Mouse (Mus musculus) adipocyte (in vitro differentiated cells): ENCODE measurements at regions not wholly inside any gene's neighbourhood (a gene's known extent, or its start where the extent isn't known, plus 50 kb on each side); places are given as distances from the start of the nearest gene placed in this dataset.

Experiments used
- DNase-seq: peaks from one replicate; pipeline ENCODE4 v3.0.0-alpha.2; 2016; ENCODE audit warnings: low spot score

DNA sequence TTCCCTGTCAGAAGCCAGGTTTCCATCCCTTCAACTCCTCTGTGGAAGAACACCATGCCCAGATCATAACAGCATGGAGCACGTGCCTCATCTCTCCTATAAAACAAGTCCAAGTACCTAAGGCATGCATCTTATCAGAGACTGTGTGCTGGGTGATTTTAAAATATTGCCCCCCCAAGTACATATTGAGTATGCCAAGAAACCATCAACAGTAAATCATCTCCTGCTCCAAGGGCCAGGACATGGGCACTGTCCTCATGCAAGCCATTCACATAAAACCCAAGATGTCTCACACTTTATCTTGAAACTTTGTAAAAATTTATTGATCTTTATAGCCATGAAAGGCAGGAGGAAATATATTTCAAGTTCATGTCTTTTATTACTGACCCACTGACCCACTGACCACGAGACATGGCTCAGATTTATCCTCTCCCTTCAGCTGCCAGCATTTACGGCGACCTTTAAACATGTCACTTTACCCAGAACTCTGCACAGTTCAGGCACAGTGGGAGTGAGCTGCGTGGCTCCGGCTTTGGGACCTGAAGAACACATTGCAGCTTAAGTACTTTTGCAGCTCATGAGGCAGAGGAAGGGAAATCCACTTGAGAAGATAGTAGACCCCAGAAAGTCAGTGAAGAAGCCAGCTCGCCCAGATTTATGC lies 99.7 kb upstream of the Spdye4c start:
- no peak for DNase-seq

DNA sequence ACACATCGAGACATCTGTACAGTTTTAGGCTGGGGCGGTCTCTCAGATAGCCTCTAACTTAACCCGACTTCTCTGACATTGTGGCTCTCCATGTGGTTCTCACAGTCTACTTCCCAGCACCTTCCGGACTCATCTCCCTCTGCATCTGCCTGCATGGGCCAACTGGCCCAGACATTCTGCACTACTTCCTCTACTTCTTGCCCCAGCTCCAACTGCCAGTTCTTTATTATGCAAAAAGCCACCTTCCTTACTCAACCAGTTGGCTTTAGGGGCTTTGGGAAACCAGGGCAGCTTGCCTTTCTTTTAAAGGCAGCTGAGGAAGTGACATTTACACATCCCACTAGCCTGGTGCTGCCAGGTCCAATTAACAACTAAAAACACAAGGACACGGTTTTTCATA lies 97.1 kb upstream of the Spdye4c start:
- no peak for DNase-seq

DNA sequence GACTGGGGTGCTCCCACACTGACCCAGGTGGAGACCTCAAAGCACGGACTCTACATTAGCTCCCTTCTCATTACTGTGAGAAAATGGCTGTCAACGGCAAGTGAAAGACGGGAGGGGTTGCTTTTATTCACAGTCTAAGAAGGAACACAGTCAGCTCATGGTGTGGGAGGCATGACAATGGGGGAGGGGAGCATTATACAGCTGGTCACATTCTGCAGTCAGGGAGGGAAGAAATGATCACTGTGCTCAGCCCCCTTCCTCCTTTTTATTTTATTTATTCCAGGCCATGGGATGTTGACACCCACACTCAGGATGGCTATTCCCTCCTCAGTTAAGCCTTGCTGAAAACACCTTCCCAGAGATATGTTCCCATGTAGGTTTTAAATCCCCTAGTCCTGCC lies 93.1 kb upstream of the Spdye4c start:
- DNase-seq, result no peak

DNA sequence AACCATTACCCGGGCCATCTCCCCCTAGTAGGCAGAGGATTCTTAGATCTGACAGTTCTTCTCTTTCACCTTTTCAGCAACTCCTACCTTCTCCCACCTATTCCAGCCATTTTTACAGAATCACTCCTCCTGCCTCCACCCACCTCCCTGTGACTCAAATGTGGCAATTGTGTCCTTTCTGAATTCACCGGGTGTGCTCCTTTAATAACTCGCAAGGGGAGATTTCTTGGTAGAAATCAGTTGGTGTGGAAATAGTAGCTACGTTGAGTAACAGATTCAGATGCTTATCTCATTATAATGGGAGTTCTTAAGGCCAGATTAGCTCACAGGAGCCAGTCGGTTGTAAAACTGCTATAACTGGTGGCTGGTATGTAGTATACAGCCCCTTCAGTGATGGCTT lies 92.4 kb upstream of the Spdye4c start:
- no peak for DNase-seq

DNA sequence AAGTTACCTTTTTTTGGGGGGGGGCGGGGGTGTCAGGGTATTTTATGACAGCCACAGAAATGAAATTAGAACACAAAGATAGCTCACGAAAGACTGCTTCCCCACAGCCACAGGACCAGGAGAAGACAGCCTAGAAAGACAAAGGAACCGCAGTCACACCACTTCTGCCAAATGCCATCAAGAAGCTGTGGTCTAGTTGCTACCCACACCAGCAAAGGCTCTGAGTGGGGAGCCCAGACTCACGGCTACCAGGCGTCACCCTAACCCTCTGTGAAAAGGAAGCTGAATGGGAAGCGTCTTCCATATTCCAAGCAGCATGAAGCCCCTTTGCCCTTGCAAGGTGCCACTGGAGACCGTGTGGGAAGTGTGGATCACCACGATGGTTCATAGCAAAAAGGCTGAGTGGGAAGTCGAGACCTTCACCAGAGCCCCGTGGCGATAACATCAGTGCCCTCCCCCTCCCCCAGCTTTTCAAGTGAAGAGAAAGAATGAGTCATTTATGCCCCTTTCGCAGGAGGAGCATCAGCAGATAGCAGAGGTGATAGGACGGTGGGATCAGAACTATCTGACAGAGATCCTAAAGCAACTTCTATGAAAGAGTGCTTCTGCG lies 91.3 kb upstream of the Spdye4c start:
- no peak for DNase-seq

DNA sequence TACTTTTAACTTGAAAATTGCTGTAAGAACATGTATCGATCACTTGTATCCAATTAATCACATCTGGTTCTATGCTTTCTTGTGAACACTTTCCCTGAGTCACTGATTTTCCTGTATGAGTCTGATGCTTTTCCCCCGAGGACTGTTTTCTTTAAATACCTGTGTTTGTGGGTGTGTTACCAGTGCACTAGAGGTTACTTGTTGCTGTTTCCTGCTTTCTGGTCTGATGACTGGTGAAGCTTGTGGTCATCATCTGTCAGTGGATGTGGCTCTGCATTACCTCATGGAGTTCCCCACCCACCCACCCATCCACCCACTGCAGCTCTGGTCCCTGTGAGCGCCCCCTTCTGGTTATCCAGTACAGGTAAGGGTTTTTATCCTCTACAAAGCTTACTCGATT lies 88.3 kb upstream of the Spdye4c start:
- DNase-seq, result no peak

DNA sequence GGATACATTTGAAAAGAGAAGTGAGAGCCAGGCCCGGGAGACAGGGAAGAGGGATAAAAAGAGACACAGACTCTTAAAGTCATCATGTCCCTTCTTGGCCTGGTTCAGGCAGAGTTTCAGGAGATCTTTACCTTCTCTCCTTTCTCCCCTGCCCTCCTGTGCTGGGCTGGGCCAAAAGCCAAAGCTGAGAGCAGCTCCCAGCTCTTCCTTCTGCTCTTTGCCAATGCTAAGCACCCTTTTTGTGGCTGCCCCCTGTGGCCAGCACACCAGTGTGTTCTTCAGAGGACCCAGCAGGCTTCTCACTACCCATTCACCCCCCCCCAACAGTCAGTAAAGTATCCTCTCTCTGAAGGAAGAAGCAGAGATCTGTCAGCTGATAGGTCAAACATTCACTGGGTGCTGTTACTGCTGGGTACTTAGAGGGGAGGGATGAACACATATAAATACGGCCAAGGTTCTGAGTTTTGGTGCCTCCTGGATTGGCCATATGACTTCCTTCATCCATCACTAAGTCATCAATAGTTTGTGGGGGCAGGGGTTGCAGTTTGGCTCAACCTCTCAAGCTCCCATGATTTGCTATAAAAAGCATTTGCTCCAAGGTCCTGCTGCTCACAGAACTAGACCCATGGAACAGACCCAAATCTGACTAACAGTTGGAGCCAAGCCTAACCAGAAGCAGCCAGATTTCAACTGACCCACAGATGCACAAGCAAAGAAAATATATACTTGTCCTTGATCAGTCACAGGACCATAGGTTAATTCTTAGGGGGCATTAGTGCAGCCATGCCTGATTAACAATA lies 87.7 kb upstream of the Spdye4c start:
- peak; percentile 36 for DNase-seq

DNA sequence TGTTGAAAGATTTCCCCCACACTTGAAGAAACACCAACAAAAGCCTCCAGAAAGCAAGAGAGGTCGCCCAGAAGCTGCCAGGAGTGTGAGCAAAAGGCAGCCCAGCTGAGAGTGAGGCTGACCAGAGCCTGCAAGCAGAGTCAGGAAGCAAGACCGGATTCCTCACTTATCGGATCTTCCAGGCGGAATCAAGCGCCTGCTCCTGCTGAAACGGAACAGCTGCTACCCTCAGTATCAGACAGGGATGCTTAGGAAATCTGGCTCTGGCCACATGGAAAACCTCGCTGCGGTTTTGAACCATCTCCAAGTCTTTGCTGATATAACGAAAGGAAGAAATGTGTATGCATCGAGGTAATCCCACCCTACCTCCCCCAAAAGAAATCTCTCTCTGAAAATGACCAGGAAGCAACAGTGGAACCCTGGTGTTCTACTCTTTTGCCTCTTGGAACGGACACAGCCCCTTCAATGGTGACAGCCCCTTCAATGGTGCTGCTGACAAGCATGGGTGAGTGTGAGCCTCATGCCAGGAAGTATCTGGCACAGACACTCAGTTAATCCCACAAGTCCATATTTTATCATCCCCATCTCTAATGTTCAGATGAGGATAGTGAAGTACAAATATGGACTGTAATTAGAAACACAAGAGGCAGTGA lies 83.3 kb upstream of the Spdye4c start:
- no peak for DNase-seq

DNA sequence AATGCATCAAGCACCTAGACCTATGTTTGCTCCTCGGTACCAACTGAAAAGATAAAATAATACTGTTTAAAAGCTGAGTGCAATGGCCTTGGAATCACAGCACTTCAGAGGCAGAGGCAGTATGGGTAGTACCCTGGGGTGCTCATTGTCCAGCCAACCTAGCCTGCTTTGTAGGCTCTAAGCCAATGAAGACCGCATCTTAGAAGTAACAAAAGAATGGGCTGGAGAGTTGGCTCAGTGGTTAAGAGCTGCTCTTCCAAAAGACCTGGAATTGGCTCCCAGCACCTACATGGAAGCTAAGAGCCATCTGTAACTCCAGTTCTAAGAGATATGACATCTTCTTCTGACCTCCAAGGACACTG lies 82.8 kb upstream of the Spdye4c start:
- no peak for DNase-seq

DNA sequence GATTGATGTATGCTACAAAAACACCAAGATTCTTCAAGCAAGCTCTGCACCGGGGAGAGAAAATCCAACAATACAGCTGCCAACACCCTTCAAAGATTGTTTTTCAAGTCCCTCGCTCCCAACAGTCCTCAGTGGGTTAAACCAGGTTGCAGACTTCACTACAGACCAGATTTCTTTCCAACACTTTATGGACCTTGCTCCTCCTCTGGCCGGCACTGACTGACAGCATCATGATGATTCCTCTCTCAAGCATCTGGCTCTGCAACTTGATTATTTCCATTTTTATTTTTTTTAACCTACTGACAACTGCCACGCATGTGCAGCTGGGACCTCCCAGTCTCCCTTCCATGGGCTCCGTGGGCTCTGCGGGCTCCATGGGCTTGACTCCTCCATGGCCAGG lies 79.7 kb upstream of the Spdye4c start:
- no peak for DNase-seq

DNA sequence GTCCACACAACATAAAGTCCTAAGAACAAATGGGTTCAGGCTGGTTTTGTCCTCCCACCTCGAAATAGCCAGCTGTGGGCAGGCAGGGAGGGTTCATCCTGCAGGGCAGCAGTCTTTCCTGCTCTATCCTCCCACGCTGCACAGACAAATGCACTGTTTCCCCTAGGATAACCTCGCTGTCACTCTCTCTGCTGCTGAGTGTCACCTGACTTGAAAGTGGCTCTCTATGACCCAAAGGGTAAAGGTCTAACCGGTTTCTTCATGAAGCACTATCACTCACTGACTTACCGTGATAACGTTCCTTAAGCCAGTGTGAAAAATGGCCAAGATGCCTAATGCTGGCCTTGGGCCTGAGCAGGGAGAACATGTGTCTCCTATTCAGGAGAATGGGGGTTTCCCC lies 78.2 kb upstream of the Spdye4c start:
- no peak for DNase-seq

DNA sequence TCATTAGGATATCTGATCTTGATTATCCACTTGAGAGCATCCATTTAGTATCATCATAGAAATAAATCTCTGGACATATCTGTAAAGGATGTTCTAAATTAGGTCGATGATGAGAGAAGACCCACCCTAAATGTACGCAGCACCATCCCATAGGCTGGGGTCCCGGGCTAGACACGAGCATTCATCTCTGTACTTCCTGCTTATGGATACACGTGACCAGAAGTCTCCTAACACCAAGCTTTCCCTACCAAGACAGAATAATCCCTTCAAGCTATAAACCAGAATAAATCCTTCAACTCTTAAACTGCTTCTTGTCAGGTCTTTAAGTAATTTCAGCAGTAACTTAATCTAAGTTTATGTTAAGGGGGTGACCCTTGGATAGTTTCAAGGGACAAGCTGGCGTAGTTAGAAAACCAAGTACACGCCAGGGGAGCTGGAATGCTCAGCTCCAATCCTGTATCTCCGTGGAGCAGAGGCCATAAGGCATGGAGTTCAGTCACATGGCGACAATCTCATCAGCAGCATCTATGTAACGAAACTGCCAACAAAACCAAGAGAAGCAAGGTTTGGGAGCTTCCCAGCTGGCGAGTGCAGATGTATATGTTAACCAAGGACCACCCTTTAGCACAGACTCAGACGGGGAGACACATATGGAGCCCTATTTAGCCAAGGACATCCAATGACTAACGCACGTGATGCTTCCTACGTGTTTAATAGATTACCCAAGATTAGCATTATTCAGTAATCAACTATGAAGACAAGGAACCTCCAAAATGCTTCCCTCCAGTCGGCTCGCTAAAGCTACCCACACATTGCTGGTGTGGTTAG lies 76.3 kb upstream of the Spdye4c start:
- no peak for DNase-seq

DNA sequence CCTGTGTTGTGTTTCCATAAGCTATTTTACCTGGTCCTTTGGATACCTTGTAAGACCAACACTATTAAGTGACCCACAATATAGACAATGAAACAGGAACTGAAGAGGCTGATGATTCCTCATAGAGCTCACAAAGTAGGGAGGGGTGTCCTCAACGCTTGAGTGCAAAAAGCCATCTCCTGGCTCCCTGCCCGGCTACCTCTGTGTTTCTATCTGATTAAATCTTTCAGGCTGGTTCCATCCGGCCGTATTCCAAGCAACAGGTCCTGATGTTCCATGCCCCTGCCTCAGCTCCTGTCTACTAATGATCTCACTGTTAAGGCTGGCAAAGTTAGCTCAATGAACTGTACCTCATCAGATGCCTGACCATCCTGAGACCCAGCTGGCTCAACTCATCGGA lies 75.3 kb upstream of the Spdye4c start:
- no peak for DNase-seq

DNA sequence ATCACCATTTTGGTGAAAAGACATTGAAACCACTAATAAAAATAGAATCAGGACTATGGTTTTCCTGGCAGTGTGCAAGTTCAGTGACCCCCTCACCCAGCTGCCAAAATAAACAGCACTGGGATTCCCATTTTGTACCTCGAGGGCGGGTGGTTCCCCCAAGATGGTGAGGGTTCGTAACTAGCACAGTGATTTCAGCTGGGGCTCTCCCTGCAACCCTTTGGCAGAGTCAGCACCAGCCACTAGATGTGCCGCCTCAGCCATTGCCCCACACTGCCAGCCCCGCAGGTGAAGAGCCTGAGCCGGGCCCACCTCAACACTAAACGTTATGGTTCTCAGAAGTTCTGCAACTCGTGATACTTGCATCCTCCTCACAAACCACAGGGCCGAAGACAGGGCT lies 74.3 kb upstream of the Spdye4c start:
- DNase-seq, result no peak

DNA sequence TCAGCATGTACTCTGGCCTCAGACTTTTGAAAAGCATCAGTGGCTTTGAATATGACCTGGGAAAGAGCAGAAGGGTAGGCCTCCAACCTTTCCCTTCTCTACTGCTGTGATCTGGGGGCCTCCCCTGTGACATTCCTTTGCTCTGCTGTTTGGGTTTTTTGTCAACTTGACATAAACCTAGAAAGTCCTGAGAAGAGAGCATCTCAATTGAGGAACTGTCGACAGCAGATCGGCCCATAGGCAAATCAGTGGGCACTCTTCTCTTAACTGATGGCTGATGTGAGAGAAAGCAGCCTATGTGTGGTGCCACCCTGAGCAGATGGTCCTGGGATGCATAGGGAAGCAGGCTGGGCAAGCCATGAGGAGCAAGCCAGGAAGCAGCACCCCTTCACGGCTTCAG lies 72.9 kb upstream of the Spdye4c start:
- DNase-seq, result no peak

DNA sequence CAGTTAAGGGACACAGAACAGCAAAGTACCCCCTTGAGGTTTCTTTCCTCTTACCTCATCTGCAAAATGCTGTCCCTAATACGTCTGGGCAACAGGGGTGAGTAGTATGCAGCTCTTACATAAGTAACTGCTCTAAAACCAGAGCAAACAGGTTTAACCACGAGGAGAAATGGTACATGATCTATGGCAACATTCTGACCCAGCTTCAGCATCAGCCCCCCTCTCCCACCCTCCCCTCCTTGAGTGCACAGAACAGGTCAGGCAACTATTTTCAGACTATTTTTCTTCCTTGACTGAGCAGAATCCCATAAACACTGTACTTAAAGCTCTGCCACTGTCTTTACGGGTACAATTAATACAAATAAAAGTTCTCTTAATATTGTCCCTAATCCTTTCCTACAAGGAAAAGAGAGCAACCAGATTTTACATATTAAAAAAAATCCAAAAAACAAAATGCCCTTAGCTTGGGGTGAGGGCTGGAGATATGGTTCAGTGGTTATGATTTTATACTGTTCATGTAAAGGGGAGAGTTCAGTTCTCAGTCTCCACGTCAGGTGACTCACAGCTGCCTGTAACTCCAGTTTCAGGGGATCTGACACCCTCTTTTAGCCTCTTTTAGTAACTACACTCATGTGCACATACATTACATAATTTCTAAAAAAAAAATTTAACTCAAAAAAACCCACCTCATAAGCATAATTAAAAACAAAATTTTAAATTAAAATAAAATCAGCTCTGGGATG lies 69.1 kb upstream of the Spdye4c start:
- no peak for DNase-seq

DNA sequence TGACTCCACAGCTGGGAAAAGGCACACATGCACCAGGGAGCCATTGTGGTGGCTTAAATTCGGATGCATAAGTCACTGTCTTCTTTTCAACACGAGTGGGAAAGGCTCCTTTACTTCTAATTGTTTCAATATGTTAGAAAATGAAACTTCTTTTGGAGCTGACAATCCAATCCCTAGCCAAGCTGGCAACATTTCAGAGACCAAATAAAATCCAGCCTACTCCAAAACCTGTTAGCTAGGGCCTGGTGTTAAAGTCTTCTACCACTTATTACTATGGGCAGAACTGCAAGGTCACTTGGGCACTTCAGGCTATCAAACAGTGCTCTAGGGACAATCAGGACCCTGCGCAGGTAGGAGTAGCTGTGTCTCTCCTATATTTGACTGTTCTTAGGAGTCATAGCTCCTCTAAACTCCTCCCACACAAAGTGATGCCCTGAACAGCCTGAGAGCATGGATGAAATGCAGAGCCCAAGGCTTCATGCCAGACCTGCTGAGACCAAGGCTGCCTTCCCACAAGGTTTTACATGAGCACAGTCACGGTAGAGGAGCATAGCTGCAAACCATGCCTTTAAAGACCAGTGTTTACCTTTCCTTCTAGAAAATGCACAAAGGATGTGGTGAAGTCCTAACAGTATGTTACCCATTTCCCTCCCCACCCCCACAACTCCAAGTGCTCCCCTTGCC lies 67.4 kb upstream of the Spdye4c start:
- DNase-seq, result peak; percentile 74

DNA sequence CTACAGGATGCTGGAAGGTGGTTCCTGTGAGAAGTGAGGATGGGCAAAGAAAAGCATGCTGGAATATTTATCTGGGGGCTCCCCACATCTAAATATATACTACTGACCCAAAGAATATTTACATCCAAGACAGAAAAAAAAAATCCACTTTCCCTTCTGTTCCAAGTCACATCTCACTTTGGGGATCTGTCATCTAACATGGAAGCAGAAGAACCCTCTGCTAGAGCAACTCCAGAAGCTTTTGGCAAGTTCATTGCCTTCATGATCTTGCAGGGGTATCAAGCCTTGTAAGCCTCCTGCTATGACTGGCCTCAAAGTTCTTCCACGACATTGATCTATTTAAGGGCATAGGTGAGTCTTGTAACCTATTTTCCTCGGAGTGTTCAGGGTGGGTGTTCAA lies 64.9 kb upstream of the Spdye4c start:
- no peak for DNase-seq

DNA sequence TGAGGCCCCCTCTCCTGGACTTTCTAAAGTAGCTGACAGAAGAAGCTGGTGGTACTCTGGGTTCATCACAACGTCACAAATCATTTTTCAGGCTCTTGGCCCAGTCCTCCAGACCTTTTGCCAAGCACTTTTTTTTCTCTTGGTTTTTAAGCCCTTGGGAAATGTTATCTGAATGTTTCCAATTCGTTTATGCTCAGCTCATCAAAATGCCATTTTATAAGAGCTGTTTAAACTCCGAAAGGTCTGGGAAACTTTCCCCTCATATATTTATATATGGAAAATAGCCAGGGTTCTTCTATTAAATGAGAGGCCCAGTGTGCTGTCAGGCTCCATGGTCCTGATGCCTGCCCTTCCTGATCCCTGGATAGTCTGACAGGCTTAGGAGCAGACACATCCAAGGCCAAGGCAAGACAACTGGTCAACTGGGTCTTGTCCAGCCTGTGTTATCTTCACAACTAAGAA lies 64.1 kb upstream of the Spdye4c start:
- peak; percentile 57 for DNase-seq

DNA sequence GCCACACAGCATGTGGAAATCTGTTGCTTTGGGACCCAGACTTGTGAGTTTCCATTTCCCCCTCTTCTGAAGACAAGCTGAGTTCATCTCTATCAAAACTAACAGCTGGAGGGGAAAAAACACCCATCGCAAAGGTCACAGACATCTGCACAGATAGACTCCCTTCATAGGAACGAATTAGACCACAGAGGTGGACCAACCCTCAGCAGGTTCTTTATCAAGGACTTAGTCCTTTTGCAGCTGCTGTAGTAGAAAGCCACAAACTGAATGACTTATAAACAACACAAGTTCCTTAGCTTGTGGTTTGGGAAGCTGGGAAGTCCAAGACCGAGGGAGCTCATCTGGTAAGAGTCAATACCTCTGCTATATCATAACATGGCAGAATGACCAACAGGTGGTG lies 54.7 kb upstream of the Spdye4c start:
- DNase-seq, result no peak

DNA sequence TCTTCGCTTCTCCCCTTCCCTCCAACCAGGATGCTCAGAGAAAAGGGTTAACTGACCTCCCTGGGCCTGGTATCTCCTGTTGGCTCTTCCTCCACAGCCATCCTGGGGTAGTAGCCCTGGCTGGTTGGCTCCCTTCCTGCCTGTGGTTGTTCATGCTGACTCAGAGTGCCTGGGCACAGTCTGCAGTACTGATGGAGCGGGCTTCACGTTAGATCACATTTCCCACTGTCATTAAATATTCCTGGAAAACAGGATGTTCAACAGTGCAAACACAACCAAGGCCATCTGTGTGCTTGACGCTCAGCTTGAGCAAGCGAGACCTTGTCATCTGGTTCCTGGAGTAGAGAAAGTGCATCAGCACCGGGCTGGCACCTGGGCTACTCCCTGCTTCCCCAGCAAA lies 53.6 kb upstream of the Spdye4c start:
- no peak for DNase-seq
